Mouse (Mus musculus) midbrain, embryonic 14.5 days (tissue): Measurements from ENCODE around the gene Gm42417. TPM values are rescaled to one million over a fixed set of nuclear protein-coding genes. Genes with fewer than 3 reads are reported as not detected.
A peak's percentile ranks its signal among the peaks of the same experiment; 100 is the strongest.

Source experiments
- ATAC-seq: fragments of 200-750 bp; cut with Nextera tagmentation; 2 replicates; pipeline ENCODE4 v1.8.0; 2017; ENCODE audit warnings: moderate number of reproducible peaks, moderate library complexity; ENCODE audit not compliant: low FRiP score, low TSS enrichment
- DNase-seq: peaks from one replicate; pipeline ENCODE4 v3.0.0-alpha.2; 2015
- H3K27ac ChIP-seq: fragments of 300-500 bp; sonication (generic); replicated peaks from 2 replicates; pipeline ENCODE4 v1.5.1; 2014; ENCODE audit warnings: mild to moderate bottlenecking, low read depth, low read length, moderate library complexity
- H3K27me3 ChIP-seq: fragments of 300-500 bp; sonication (generic); 2 replicates; pipeline ENCODE4 v1.6.1; 2014; ENCODE audit warnings: low read length, control low read depth, mixed read lengths; ENCODE audit not compliant: control insufficient read depth, insufficient read depth
- H3K36me3 ChIP-seq: fragments of 300-500 bp; sonication (generic); 2 replicates; pipeline ENCODE4 v1.6.1; 2014; ENCODE audit warnings: low read length, control low read depth; ENCODE audit not compliant: control insufficient read depth, insufficient read depth
- H3K4me1 ChIP-seq: fragments of 300-500 bp; sonication (generic); 2 replicates; pipeline ENCODE4 v1.6.1; 2014; ENCODE audit warnings: mild to moderate bottlenecking, antibody characterized with exemption, low read length, control low read depth; ENCODE audit not compliant: control insufficient read depth, insufficient read depth
- H3K4me2 ChIP-seq: fragments of 300-500 bp; sonication (generic); 2 replicates; pipeline ENCODE4 v1.6.1; 2014; ENCODE audit warnings: mild to moderate bottlenecking, low read length, moderate library complexity
- H3K4me3 ChIP-seq: fragments of 300-500 bp; sonication (generic); replicated peaks from 2 replicates; pipeline ENCODE4 v1.5.1; 2014; ENCODE audit warnings: low read depth, low read length
- H3K9ac ChIP-seq: fragments of 300-500 bp; sonication (generic); replicated peaks from 2 replicates; pipeline ENCODE4 v1.6.1; 2014; ENCODE audit warnings: mild to moderate bottlenecking, low read length, moderate library complexity
- H3K9me3 ChIP-seq: fragments of 300-500 bp; sonication (generic); 2 replicates; pipeline ENCODE4 v1.6.1; 2016; ENCODE audit warnings: low read length, control low read depth, mixed read lengths; ENCODE audit not compliant: control insufficient read depth
- WGBS: fragments of 180-500 bp; shearing (Covaris S2); extraction: QIAGEN DNeasy Blood & Tissue Kit; methylation state at CpG from one replicate; pipeline ENCODE4 v1.1.7; 2014; 5-methylcytosine and 5-hydroxymethylcytosine counted together
- polyA plus RNA-seq: library from polyadenylated mRNA; unstranded; fragments of >200 nt; fragmentation: Nextera tagmentation; extraction: Ambion mirVana; gene quantifications from 2 replicates; pipeline ENCODE4 v1.2.1, GENCODE M21; 2014

Gm42417 gene
- polyA plus RNA-seq, 1 experiment from 2014 or later = not detected

- no peak overlapping the region for H3K27ac ChIP-seq
- ATAC-seq = no peak
- no peak overlapping the region for H3K9ac ChIP-seq
- H3K4me2 ChIP-seq = no peak overlapping the region
- H3K9me3 ChIP-seq = no peaks in the 10 kb centered on the region
- no peaks in the 10 kb centered on the region for H3K27me3 ChIP-seq
- no peak overlapping the region for H3K4me3 ChIP-seq
- DNase-seq = no peak
- 88% methylated on average over 16 of the region's 16 CpGs for WGBS
- peaks cover 26% of the 10 kb centered on the region for H3K4me1 ChIP-seq
- peaks cover 72% of the 10 kb centered on the region for H3K36me3 ChIP-seq
These were observed 13.3 kb upstream of the Gm42417 start for GRCm38 (mm10) chr1:36552506-36552905.

DNA sequence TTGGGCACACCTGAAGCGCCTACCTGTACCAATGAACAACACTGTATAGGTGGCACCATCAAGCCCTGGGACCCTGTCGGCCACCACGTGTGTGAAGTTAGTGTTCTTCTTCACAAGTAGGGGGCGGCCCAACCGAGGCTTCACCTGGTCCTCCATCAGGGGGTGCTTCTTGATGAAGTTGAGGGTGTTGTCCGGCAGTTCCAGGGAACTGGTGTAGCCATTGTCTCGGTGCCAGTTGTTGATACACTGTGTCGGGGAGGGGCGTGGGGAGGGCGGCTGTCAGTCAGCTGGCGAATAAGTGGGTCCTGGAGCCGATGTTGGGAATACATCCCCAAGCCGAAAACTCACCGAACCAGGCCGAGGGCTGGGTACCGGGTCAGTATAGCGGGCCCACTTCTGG, 12.7 kb upstream of the Gm42417 start:
- ATAC-seq = no peak
- Histone ChIP-seq H3K4me3 (no peak overlapping the region), H3K9ac (no peak overlapping the region), H3K27ac (no peak overlapping the region), H3K4me1 (peaks cover 28% of the 10 kb centered on the region), H3K9me3 (no peaks in the 10 kb centered on the region), H3K27me3 (no peaks in the 10 kb centered on the region), H3K36me3 (peaks cover 72% of the 10 kb centered on the region), H3K4me2 (no peak overlapping the region)
- no peak for DNase-seq
- WGBS = 89% methylated on average over 17 of the region's 17 CpGs

- H3K36me3 ChIP-seq = peaks cover 71% of the 10 kb centered on the region
- peaks cover 30% of the 10 kb centered on the region for H3K4me1 ChIP-seq
- H3K4me2 ChIP-seq = no peak overlapping the region
These were observed 11.0 kb upstream of the Gm42417 start for GRCm38 (mm10) chr1:36550075-36550863.

GRCm38 (mm10) chr1:36549491-36549890, 10.3 kb upstream of the Gm42417 start:
- no peak overlapping the region for H3K4me2 ChIP-seq
- peaks cover 63% of the 10 kb centered on the region for H3K36me3 ChIP-seq
- no peak overlapping the region for H3K4me3 ChIP-seq
- DNase-seq (no peak), ATAC-seq (no peak)
- H3K9me3 ChIP-seq = no peaks in the 10 kb centered on the region
- no peak overlapping the region for H3K9ac ChIP-seq
- H3K27ac ChIP-seq = no peak overlapping the region
- peaks cover 22% of the 10 kb centered on the region for H3K4me1 ChIP-seq
- H3K27me3 ChIP-seq = no peaks in the 10 kb centered on the region
- WGBS = 87% methylated on average over 18 of the region's 18 CpGs

More at GRCm38 (mm10) chr1:36550075-36550863, 11.0 kb upstream of the Gm42417 start:
- Histone ChIP-seq H3K27me3 (no peaks in the 10 kb centered on the region), H3K9ac (no peak overlapping the region), H3K4me3 (no peak overlapping the region), H3K27ac (no peak overlapping the region), H3K9me3 (no peaks in the 10 kb centered on the region)
- ATAC-seq (no peak), DNase-seq (no peak)
- WGBS = 79% methylated on average over 20 of the region's 20 CpGs

GRCm38 (mm10) chr1:36548771-36549170, 9.5 kb upstream of the Gm42417 start:
- 69% methylated on average over 8 of the region's 8 CpGs for WGBS
- H3K9me3 ChIP-seq = no peaks in the 10 kb centered on the region
- ATAC-seq = no peak
- peaks cover 56% of the 10 kb centered on the region for H3K36me3 ChIP-seq
- DNase-seq = no peak
- H3K27ac ChIP-seq = no peak overlapping the region
- no peaks in the 10 kb centered on the region for H3K27me3 ChIP-seq
- peaks cover 17% of the 10 kb centered on the region for H3K4me1 ChIP-seq
- H3K4me3 ChIP-seq = no peak overlapping the region
- no peak overlapping the region for H3K4me2 ChIP-seq
- H3K9ac ChIP-seq = no peak overlapping the region; the same call in 1 of the 2 replicates

DNA sequence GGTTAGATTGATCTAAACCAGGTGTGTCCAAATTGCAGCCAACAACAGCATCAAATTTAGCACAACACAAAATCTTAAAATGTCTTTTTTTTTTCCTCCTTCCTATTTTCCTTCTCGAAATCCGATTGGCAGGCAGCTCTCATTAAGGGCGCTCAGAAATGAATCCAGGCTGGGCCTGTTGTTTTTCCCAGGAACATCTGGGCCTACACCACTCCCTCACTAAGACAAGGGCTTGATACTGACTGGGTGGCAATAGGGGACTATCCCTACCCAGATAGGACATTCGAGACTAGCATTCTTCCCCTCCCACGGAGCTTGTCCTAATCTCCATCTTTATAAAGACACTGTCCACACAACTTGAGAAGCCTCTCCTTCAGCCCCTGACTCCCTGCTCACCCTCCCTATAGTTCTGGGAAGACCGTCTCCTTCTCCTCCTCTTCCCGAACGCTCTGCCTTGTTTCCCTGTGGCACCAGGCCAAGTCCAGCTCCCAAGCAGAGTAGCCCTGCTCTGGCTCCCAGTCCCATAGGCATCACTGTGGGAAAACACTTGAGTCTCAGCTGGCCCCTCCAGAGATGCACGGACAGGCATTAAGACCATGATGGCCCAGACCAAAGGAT, 8.9 kb upstream of the Gm42417 start:
- no peaks in the 10 kb centered on the region for H3K9me3 ChIP-seq
- peaks cover 17% of the 10 kb centered on the region for H3K4me1 ChIP-seq
- DNase-seq (peak; percentile 43), ATAC-seq (no peak)
- 37% methylated on average over 9 of the region's 9 CpGs for WGBS
- peaks cover 49% of the 10 kb centered on the region for H3K36me3 ChIP-seq
- H3K9ac ChIP-seq = 0 out of 2 replicates have a peak overlapping the region, but pooled peaks have one; percentile 23
- peak overlapping the region; percentile 85 for H3K27ac ChIP-seq
- no peaks in the 10 kb centered on the region for H3K27me3 ChIP-seq
- H3K4me2 ChIP-seq = peak overlapping the region; percentile 72
- no peak overlapping the region for H3K4me3 ChIP-seq

- DNase-seq (peak; percentile 98), ATAC-seq (peak; percentile 95)
- Histone ChIP-seq H3K27me3 (no peaks in the 10 kb centered on the region), H3K4me2 (peak within 1 kb of the TSS; percentile 72), H3K36me3 (peaks cover 40% of the 10 kb centered on the region), H3K4me1 (peaks cover 17% of the 10 kb centered on the region), H3K27ac (peak within 1 kb of the TSS; percentile 85), H3K9me3 (no peaks in the 10 kb centered on the region), H3K4me3 (peak within 1 kb of the TSS; percentile 57), H3K9ac (peak within 1 kb of the TSS; percentile 77)
- under 1% methylated on average over 43 of the region's 43 CpGs for WGBS
These were observed 7.8 kb upstream of the Gm42417 start, which contains the start of gene Ankrd39 for GRCm38 (mm10) chr1:36546888-36547471. Gene Ankrd39 (minus strand): TSS chr1:36547445.

DNA sequence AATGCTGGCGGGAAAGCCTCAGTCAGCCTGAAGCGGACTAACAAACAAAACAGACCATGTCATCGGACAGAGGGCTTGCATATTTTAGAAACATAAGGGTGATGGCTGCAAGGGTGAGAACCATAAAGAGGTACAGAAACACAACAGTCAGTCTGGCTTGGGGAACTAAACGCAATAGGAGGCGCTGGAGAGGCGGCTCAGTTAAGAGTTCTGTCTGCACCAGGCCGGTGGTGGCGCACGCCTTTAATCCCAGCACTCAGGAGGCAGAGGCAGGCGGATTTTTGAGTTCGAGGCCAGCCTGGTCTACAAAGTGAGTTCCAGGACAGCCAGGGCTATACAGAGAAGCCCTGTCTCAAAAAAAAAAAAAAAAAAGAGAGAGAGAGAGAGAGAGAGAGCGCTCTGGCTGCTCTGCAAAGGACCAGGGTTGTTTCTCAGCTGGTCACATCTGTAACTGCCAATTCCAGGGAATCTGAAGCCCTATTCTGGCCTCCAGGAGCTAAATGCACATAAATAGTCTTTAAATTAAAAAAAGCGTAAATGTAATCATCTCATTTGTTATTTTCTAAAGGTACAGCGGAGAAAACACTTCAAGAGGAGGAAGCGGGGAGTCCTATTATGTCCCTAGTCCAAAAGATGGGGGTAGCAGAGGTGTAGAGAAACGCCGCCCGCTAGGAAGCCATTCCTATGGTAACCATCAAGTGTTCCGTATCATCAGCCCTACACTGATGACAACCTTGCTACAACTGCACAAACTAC, 6.8 kb upstream of the Gm42417 start:
- peak overlapping the region; percentile 57 for H3K4me3 ChIP-seq
- peaks cover 17% of the 10 kb centered on the region for H3K4me1 ChIP-seq
- H3K4me2 ChIP-seq = peak overlapping the region; percentile 72
- peak overlapping the region; percentile 77; the same call in 1 of the 2 replicates for H3K9ac ChIP-seq
- H3K36me3 ChIP-seq = peaks cover 39% of the 10 kb centered on the region
- DNase-seq (peak; percentile 26), ATAC-seq (no peak)
- H3K27ac ChIP-seq = 0 out of 2 replicates have a peak overlapping the region, but pooled peaks have one; percentile 81
- H3K9me3 ChIP-seq = no peaks in the 10 kb centered on the region
- 71% methylated on average over 18 of the region's 19 CpGs for WGBS
- no peaks in the 10 kb centered on the region for H3K27me3 ChIP-seq
